Mouse (Mus musculus) forebrain, embryonic 12.5 days (tissue): ENCODE measurements around the gene Bex4. TPM values are rescaled to one million over a fixed set of nuclear protein-coding genes. Genes with fewer than 3 reads are reported as not detected.
A peak's percentile ranks its signal among the peaks of the same experiment; 100 is the strongest.
"Not testable (repeated sequence)": the region's sequence is repeated elsewhere in the genome, so short reads cannot be mapped to it uniquely, and the experiment has no call there.

Experiments used
- ATAC-seq: fragments of 200-750 bp; cut with Nextera tagmentation; 2 replicates; pipeline ENCODE4 v1.8.0; 2017; ENCODE audit warnings: moderate TSS enrichment; ENCODE audit not compliant: low FRiP score
- H3K27ac ChIP-seq: fragments of 300-500 bp; sonication (generic); 2 replicates; pipeline ENCODE4 v1.5.1; 2016; ENCODE audit warnings: mild to moderate bottlenecking
- H3K27me3 ChIP-seq: fragments of 300-500 bp; sonication (generic); 2 replicates; pipeline ENCODE4 v1.6.1; 2016; ENCODE audit warnings: mild to moderate bottlenecking
- H3K36me3 ChIP-seq: fragments of 300-500 bp; sonication (generic); replicated peaks from 2 replicates; pipeline ENCODE4 v1.6.1; 2016; ENCODE audit warnings: mild to moderate bottlenecking
- H3K4me1 ChIP-seq: fragments of 300-500 bp; sonication (generic); 2 replicates; pipeline ENCODE4 v1.6.1; 2016
- H3K4me2 ChIP-seq: fragments of 300-500 bp; sonication (generic); 2 replicates; pipeline ENCODE4 v1.6.1; 2016; ENCODE audit warnings: mild to moderate bottlenecking, moderate library complexity
- H3K4me3 ChIP-seq: fragments of 300-500 bp; sonication (generic); replicated peaks from 2 replicates; pipeline ENCODE4 v1.5.1; 2016; ENCODE audit warnings: mild to moderate bottlenecking
- H3K9ac ChIP-seq: fragments of 300-500 bp; sonication (generic); 2 replicates; pipeline ENCODE4 v1.6.1; 2016; ENCODE audit warnings: mild to moderate bottlenecking
- H3K9me3 ChIP-seq: fragments of 300-500 bp; sonication (generic); 2 replicates; pipeline ENCODE4 v1.6.1; 2016
- WGBS: fragments of 180-500 bp; shearing (Covaris S2); methylation state at CpG from one replicate; pipeline ENCODE4 v1.1.7; 2016; 5-methylcytosine and 5-hydroxymethylcytosine counted together
- polyA plus RNA-seq: library from polyadenylated mRNA; unstranded; fragments of >200 nt; fragmentation: Nextera tagmentation; extraction: Ambion mirVana; gene quantifications from 2 replicates; pipeline ENCODE4 v1.2.1, GENCODE M21; 2016

Gene Bex4
- polyA plus RNA-seq, result 117 and 124 TPM in 2 replicates

- Histone ChIP-seq H3K4me2 (peak within 1 kb of the TSS; percentile 51), H3K4me3 (peak within 1 kb of the TSS; percentile 45), H3K9ac (0 out of 2 replicates have a peak within 1 kb of the TSS, but pooled peaks have one; percentile 47)
- H3K9me3 ChIP-seq, H3K27me3 ChIP-seq, H3K36me3 ChIP-seq, H3K27ac ChIP-seq, H3K4me1 ChIP-seq: not testable (repeated sequence)
- ATAC-seq, result peak; percentile 97
- 15% methylated on average over 5 of the region's 64 CpGs for WGBS
Observed at GRCm38 (mm10) chrX:136138827-136139639, at the start of gene Bex4. Gene Bex4 (plus strand): TSS chrX:136138996.

GRCm38 (mm10) chrX:136092497-136093279, 46.1 kb upstream of the Bex4 start:
- no peaks in the 10 kb centered on the region for H3K4me1 ChIP-seq
- H3K27me3 ChIP-seq, result 0 out of 2 replicates have a peak, but pooled peaks cover 4% of the 10 kb centered on the region
- ATAC-seq, result no peak
- H3K9me3 ChIP-seq, result no peaks in the 10 kb centered on the region
- no peak overlapping the region for H3K4me3 ChIP-seq
- WGBS, result 68% methylated on average over 2 of the region's 2 CpGs
- H3K27ac ChIP-seq, result no peak overlapping the region
- no peaks in the 10 kb centered on the region for H3K36me3 ChIP-seq
- H3K4me2 ChIP-seq, result no peak overlapping the region
- no peak overlapping the region for H3K9ac ChIP-seq

- ATAC-seq, result no peak
- 60% methylated on average over 2 of the region's 2 CpGs for WGBS
- H3K4me3 ChIP-seq, result no peak overlapping the region
- H3K27ac ChIP-seq, result no peak overlapping the region
- H3K27me3 ChIP-seq, result 0 out of 2 replicates have a peak, but pooled peaks cover 4% of the 10 kb centered on the region
- no peak overlapping the region for H3K4me2 ChIP-seq
- no peaks in the 10 kb centered on the region for H3K4me1 ChIP-seq
- no peaks in the 10 kb centered on the region for H3K9me3 ChIP-seq
- no peaks in the 10 kb centered on the region for H3K36me3 ChIP-seq
- H3K9ac ChIP-seq, result no peak overlapping the region
Observed at GRCm38 (mm10) chrX:136094421-136094820, 44.4 kb upstream of the Bex4 start.

- no peak overlapping the region for H3K27ac ChIP-seq
- no peaks in the 10 kb centered on the region; the same call in 1 of the 2 replicates for H3K4me1 ChIP-seq
- H3K9ac ChIP-seq, result no peak overlapping the region
- no peaks in the 10 kb centered on the region for H3K9me3 ChIP-seq
- 46% methylated on average over 4 of the region's 4 CpGs for WGBS
- H3K4me2 ChIP-seq, result no peak overlapping the region
- peaks cover under 1% of the 10 kb centered on the region; the same call in 1 of the 2 replicates for H3K27me3 ChIP-seq
- H3K4me3 ChIP-seq, result no peak overlapping the region
- peak; percentile 63; the same call in 1 of the 2 replicates for ATAC-seq
- no peaks in the 10 kb centered on the region for H3K36me3 ChIP-seq
Observed at GRCm38 (mm10) chrX:136104046-136104723, 34.6 kb upstream of the Bex4 start.

- Histone ChIP-seq H3K4me1 (no peaks in the 10 kb centered on the region; the same call in 1 of the 2 replicates), H3K36me3 (no peaks in the 10 kb centered on the region), H3K4me3 (no peak overlapping the region), H3K27me3 (peaks cover 3% of the 10 kb centered on the region; the same call in 1 of the 2 replicates), H3K4me2 (no peak overlapping the region), H3K9me3 (no peaks in the 10 kb centered on the region), H3K9ac (no peak overlapping the region), H3K27ac (no peak overlapping the region)
- ATAC-seq, result peak; percentile 49; the same call in 1 of the 2 replicates
- 53% methylated on average over 3 of the region's 3 CpGs for WGBS
Observed at GRCm38 (mm10) chrX:136104724-136105088, 34.1 kb upstream of the Bex4 start.

GRCm38 (mm10) chrX:136107942-136108341, 30.9 kb upstream of the Bex4 start:
- ATAC-seq, result 0 out of 2 replicates have a peak, but pooled peaks have one; percentile 36

GRCm38 (mm10) chrX:136115015-136115414, 23.8 kb upstream of the Bex4 start:
- no peak overlapping the region for H3K4me3 ChIP-seq
- ATAC-seq, result no peak; the same call in 1 of the 2 replicates

More at GRCm38 (mm10) chrX:136107942-136108341, 30.9 kb upstream of the Bex4 start:
- no peaks in the 10 kb centered on the region; the same call in 1 of the 2 replicates for H3K4me1 ChIP-seq
- H3K27me3 ChIP-seq, result peaks cover 18% of the 10 kb centered on the region
- WGBS, result 49% methylated on average over 6 of the region's 6 CpGs
- H3K27ac ChIP-seq, result no peak overlapping the region
- H3K9ac ChIP-seq, result no peak overlapping the region
- H3K9me3 ChIP-seq, result no peaks in the 10 kb centered on the region
- no peak overlapping the region for H3K4me3 ChIP-seq
- H3K36me3 ChIP-seq, result no peaks in the 10 kb centered on the region
- H3K4me2 ChIP-seq, result no peak overlapping the region

GRCm38 (mm10) chrX:136115419-136115961, 23.3 kb upstream of the Bex4 start:
- WGBS, result 18% methylated on average over 23 of the region's 23 CpGs

More at GRCm38 (mm10) chrX:136115015-136115414, 23.8 kb upstream of the Bex4 start:
- H3K27me3 ChIP-seq, result peaks cover 21% of the 10 kb centered on the region
- H3K4me2 ChIP-seq, result peak overlapping the region; percentile 52
- no peak overlapping the region for H3K9ac ChIP-seq
- no peaks in the 10 kb centered on the region for H3K36me3 ChIP-seq
- no peaks in the 10 kb centered on the region for H3K9me3 ChIP-seq
- H3K27ac ChIP-seq, result no peak overlapping the region
- WGBS, result 47% methylated on average over 4 of the region's 4 CpGs
- H3K4me1 ChIP-seq, result no peaks in the 10 kb centered on the region

GRCm38 (mm10) chrX:136127038-136127743, 11.6 kb upstream of the Bex4 start:
- no peak overlapping the region for H3K27ac ChIP-seq
- no peak overlapping the region for H3K4me3 ChIP-seq
- H3K4me1 ChIP-seq, result no peaks in the 10 kb centered on the region
- H3K4me2 ChIP-seq, result no peak overlapping the region
- no peak for ATAC-seq
- no peaks in the 10 kb centered on the region for H3K9me3 ChIP-seq
- H3K9ac ChIP-seq, result no peak overlapping the region
- WGBS, result 56% methylated on average over 8 of the region's 8 CpGs
- H3K36me3 ChIP-seq, result no peaks in the 10 kb centered on the region
- 0 out of 2 replicates have a peak, but pooled peaks cover 2% of the 10 kb centered on the region for H3K27me3 ChIP-seq

More at GRCm38 (mm10) chrX:136115419-136115961, 23.3 kb upstream of the Bex4 start:
- peaks cover 21% of the 10 kb centered on the region for H3K27me3 ChIP-seq
- peak overlapping the region; percentile 85 for H3K27ac ChIP-seq
- H3K9me3 ChIP-seq, result no peaks in the 10 kb centered on the region
- H3K4me1 ChIP-seq, result no peaks in the 10 kb centered on the region
- peak; percentile 99 for ATAC-seq
- peak overlapping the region; percentile 40 for H3K4me3 ChIP-seq
- H3K9ac ChIP-seq, result peak overlapping the region; percentile 36; the same call in 1 of the 2 replicates
- no peaks in the 10 kb centered on the region for H3K36me3 ChIP-seq
- H3K4me2 ChIP-seq, result peak overlapping the region; percentile 52

- Histone ChIP-seq H3K36me3 (no peaks in the 10 kb centered on the region), H3K4me3 (no peak overlapping the region), H3K4me1 (no peaks in the 10 kb centered on the region), H3K9me3 (no peaks in the 10 kb centered on the region), H3K27me3 (0 out of 2 replicates have a peak, but pooled peaks cover 2% of the 10 kb centered on the region), H3K4me2 (no peak overlapping the region), H3K27ac (no peak overlapping the region), H3K9ac (no peak overlapping the region)
- 16% methylated on average over 5 of the region's 5 CpGs for WGBS
- ATAC-seq, result no peak
Observed at GRCm38 (mm10) chrX:136127744-136128064, 11.1 kb upstream of the Bex4 start.

- Histone ChIP-seq H3K4me1 (no peaks in the 10 kb centered on the region), H3K27ac (no peak overlapping the region), H3K36me3 (no peaks in the 10 kb centered on the region), H3K4me2 (no peak overlapping the region), H3K4me3 (no peak overlapping the region), H3K9me3 (no peaks in the 10 kb centered on the region), H3K9ac (no peak overlapping the region), H3K27me3 (no peaks in the 10 kb centered on the region)
- ATAC-seq, result no peak
- WGBS, result 88% methylated on average over 4 of the region's 4 CpGs
Observed at GRCm38 (mm10) chrX:136135559-136135958, 3.2 kb upstream of the Bex4 start.
